Mouse (Mus musculus) spleen, adult 2 months (tissue): Measurements from ENCODE around the gene Crip1.

Experiments
- CTCF ChIP-seq: fragments of 200-500 bp; IDR thresholded peaks from 2 replicates; pipeline ENCODE4 v1.5.1; 2011; ENCODE audit warnings: mild to moderate bottlenecking, inconsistent platforms; ENCODE audit not compliant: insufficient read depth, insufficient read length, insufficient replicate concordance; ENCODE audit errors: extremely low read depth
- POLR2A ChIP-seq: fragments of 200-500 bp; IDR thresholded peaks from 2 replicates; pipeline ENCODE4 v1.6.1; 2011; ENCODE audit warnings: low read depth, low read length, inconsistent platforms

DNA sequence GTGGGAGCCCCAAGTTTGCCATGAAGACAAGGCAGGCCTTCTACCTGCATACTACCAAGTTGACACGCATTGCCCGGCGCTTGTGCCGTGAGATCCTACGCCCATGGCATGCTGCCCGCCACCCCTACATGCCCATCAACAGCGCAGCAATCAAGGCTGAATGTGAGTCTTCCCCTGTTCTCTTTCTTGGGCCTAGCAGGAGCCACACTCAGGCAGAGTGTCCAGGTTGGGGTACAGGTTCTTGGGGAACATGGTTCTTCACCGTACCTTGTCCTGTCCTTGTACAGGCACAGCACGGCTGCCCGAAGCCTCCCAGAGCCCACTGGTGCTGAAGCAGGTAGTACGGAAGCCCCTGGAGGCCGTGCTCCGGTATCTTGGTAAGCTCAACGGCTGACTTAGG lies 14.5 kb upstream of the Crip1 start:
- TF ChIP-seq CTCF (no peak), POLR2A (no peak)
